Mouse (Mus musculus) bone marrow macrophage, adult 2 months (primary cell): ENCODE measurements around the gene Nmral1. TPM values are rescaled to one million over a fixed set of nuclear protein-coding genes. Genes with fewer than 3 reads are reported as not detected.

Experiments used
- H3K27ac ChIP-seq: 2 replicates; pipeline ENCODE4 v1.5.1; 2012; ENCODE audit warnings: low read depth, low read length; ENCODE audit not compliant: insufficient read depth
- H3K4me1 ChIP-seq: 2 replicates; pipeline ENCODE4 v1.6.1; 2012; ENCODE audit warnings: low read length; ENCODE audit not compliant: control insufficient read depth, insufficient read depth
- H3K4me3 ChIP-seq: 2 replicates; pipeline ENCODE4 v1.5.1; 2012; ENCODE audit warnings: mild to moderate bottlenecking, low read length, moderate library complexity; ENCODE audit not compliant: insufficient read depth
- CTCF ChIP-seq: IDR thresholded peaks from 2 replicates; pipeline ENCODE4 v1.5.1; 2012; ENCODE audit warnings: low read depth, mild to moderate bottlenecking, low read length, moderate library complexity
- POLR2A ChIP-seq: IDR thresholded peaks from 2 replicates; pipeline ENCODE4 v1.6.1; 2012; ENCODE audit warnings: mild to moderate bottlenecking, low read depth, low read length, borderline replicate concordance
- polyA plus RNA-seq: library from polyadenylated mRNA; stranded (reverse); fragments of >200 nt; gene quantifications from 2 replicates; pipeline ENCODE4 v1.2.4, GENCODE M21; 2012; ENCODE audit not compliant: missing spikeins, insufficient read depth, insufficient read length

The Nmral1 gene
- polyA plus RNA-seq, 1 experiment: 18.7 TPM

DNA sequence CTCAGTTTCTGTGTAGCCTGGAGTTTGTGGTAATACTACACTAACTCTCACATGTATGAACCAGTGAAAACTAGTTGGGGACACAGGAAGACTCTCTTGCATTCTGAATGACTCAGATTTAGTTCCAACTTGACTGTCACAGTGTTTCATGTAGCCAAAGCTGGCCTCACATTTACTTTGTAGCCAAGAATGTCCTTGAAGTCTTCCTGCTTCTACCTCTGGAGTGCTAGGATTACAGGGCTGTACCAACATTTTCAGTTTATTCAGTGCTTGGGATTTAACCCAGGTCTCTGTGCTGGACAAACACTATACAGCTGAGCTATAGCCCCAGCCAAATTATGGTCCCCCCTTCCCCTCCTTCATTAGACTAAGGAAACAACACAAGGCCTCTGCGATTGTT, 23.0 kb upstream of the Nmral1 start:
- TF ChIP-seq POLR2A: no peak

DNA sequence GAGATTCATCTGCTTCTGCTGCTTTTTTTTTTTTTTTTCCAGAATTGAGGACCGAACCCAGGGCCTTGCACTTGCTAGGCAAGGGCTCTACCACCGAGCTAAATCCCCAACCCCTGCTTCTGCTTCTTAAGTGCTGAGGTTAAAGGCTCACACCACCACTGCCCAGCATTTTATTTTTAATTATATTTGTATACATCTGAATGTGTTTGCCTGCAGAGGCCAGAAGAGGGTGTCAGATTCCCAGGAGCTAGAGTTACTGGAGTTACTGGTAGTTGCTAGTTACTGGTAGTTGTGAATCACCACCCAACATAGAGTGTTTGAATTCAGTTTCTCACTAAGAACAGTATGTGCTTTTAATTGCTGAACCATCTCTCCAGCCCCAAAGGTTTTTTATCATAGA, 20.8 kb upstream of the Nmral1 start:
- Histone ChIP-seq H3K4me1 (peaks cover 14% of the 10 kb centered on the region), H3K4me3 (no peak overlapping the region), H3K27ac (no peak overlapping the region)
- TF ChIP-seq CTCF (no peak), POLR2A (no peak)

More for the DNA sequence above, 23.0 kb upstream of the Nmral1 start:
- Histone ChIP-seq H3K27ac (no peak overlapping the region), H3K4me1 (peaks cover 5% of the 10 kb centered on the region; the same call in 1 of the 2 replicates), H3K4me3 (no peak overlapping the region)

DNA sequence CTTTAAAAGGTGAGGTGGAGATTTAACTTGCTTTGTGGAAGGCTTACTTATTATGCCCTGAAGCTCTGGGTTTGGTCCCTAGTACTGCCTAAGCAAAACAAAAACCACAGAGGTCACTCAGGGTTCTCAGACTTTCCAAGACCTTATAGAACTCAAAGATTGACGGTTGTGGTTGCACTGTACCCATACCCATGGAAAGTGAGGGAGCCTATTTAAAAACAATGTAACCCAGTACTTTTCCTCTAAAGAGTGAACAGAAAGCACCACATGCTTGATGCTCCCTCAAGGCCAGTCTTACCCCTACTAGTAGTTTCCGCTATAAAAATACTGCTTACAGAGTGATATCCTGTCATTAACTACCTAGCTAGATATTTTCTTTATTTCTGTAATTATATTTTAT, 17.1 kb upstream of the Nmral1 start:
- no peak overlapping the region for H3K27ac ChIP-seq
- no peak overlapping the region for H3K4me3 ChIP-seq
- H3K4me1 ChIP-seq: peaks cover 23% of the 10 kb centered on the region
- no peak for TF ChIP-seq POLR2A
- no peak for TF ChIP-seq CTCF

DNA sequence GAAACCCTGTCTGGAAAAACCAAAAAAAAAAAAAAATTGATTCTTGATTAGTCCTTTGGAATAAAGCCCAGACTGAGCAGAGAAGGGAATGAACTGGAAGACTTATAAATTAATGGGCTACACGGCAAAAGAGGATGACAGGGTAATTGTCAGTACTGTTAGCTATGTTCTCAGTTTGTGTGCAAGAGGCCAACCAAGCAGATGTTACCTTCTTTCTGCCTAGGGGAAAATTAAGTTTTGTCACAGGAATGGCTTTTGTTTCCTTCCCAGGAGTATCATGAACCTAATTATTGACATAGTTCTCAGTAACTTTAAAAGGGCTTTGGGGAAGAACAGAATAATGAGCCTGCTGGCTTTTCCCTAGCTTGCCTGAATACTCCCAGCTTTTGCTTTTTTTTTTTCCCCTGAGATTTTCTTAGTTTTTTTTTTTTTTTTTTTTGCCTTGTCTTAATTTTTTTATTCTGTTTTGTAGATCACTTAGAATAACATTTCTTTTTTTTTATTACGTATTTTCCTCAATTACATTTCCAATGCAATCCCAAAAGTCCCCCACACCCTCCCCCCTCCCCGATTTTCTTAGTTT, 11.7 kb upstream of the Nmral1 start:
- no peak overlapping the region for H3K4me3 ChIP-seq
- no peak overlapping the region for H3K27ac ChIP-seq
- H3K4me1 ChIP-seq: peaks cover 29% of the 10 kb centered on the region
- TF ChIP-seq CTCF (no peak), POLR2A (no peak)

DNA sequence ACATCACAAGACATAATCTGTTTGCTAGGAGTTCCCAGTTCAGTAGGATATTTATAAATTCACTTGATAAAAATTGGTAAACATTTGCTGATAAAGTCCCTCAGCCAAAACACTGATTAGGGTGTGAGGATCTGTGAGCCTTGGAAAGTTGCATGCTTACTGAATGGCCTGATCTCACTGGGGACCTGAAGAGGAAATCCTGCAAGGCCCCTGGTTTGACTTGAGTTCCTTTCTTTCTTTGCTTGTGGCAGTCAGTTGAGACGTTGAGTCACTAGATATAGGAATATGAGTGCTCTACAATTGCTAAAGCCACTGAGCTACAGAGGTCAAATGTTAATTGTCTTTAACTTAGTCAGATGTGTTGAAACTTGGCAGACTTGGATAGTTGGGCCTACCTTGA, 8.8 kb upstream of the Nmral1 start:
- peaks cover 42% of the 10 kb centered on the region for H3K4me1 ChIP-seq
- TF ChIP-seq CTCF (no peak), POLR2A (no peak)
- H3K27ac ChIP-seq: peak overlapping the region; percentile 65
- peak overlapping the region; percentile 37; the same call in 1 of the 2 replicates for H3K4me3 ChIP-seq

DNA sequence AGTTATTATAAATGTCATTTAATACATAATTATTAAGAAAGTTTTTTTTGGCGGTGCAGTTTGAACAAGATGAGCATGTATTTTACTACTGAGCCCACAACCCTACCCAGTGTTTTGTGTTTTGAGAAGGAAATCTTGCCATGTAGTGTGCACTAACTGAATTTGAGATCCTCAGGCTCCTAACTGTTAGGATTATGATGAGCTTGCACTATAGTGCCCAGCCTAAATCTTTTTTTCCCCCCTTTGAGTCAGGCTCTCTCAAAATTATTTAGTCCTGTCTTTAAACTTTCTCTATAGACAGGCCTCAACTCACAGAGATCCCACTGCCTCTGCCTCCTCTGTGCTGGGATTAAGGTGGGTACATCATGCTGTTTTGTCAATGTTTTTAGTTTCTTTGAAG, 8.4 kb upstream of the Nmral1 start:
- peak overlapping the region; percentile 37 for H3K4me3 ChIP-seq
- no peak for TF ChIP-seq CTCF
- no peak for TF ChIP-seq POLR2A
- peak overlapping the region; percentile 65 for H3K27ac ChIP-seq
- H3K4me1 ChIP-seq: peaks cover 46% of the 10 kb centered on the region

DNA sequence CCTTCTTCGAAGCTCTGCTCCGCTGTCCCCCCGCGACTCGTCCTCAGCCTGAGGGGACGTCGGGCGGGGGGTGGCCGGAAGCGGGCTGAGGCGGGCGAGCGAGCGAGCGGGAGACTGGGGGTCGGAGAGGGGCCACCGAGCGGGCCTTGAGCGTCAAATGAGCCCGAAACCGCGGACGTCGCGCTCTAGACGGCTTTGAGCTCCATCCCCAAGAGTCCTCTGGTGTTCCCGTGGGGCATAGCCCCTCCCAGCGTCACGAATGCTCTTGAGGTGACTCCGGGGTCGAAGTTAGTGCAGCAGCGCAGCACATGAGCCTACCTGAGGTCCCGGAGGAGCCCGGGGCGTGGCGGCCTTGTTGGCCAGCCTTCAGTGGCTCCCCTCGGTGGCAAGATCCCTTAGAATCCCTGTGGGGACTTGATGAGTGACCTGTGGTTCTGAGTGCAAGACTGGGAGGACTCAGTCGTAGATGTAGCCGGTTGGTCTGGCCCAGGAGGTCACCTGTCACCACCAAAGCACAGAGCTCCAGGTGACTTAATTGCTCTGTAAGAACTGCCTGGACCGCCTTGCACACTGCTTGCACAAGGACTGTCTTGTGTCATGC, 7.5 kb upstream of the Nmral1 start:
- peak overlapping the region; percentile 39 for H3K27ac ChIP-seq
- peaks cover 43% of the 10 kb centered on the region for H3K4me1 ChIP-seq
- TF ChIP-seq CTCF (no peak), POLR2A (no peak)
- H3K4me3 ChIP-seq: peak overlapping the region; percentile 66

DNA sequence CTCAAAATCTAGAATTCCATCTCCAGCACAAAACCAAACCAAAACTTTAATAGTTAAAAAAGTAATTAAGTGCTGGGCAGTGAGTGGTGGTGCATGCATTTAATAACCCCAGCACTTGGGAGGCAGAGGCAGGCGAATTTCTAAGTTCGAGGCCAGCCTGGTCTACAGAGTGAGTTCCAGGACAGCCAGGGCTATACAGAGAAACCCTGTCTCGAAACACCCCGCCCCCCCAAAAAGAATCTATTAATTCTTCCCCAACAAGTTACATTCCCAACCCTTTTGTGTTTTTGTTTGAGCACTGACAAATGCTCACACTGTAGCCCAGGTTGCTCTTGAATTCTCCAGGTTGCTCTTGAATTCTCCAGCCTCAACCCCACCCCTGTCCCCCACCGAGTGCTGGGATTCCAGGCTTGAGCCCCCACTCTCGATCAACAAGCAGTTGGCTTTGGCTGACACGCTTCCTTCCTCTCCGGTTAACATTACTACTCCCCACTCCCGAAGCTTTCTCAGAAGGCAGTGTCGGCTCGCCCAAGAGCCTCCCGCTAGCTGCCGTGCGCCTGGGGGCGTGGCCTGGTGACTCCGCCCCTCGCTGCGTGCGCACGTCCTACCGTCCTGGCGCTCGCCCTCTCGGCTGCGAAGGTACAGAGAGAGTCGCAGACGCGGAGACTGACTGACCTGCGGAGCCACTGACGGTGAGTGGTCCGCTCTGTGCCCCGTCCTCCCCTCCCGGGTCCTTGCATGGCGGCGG, 6.8 kb upstream of the Nmral1 start, which contains the start of gene Hmox2:
TSS of gene Hmox2 (plus strand) at position 582 of the 748 bp plus-strand sequence.
- Histone ChIP-seq H3K27ac (peak within 1 kb of the TSS; percentile 74), H3K4me1 (peaks cover 40% of the 10 kb centered on the region), H3K4me3 (peak within 1 kb of the TSS; percentile 66)
- no peak for TF ChIP-seq CTCF
- no peak; the same call in 1 of the 2 replicates for TF ChIP-seq POLR2A

DNA sequence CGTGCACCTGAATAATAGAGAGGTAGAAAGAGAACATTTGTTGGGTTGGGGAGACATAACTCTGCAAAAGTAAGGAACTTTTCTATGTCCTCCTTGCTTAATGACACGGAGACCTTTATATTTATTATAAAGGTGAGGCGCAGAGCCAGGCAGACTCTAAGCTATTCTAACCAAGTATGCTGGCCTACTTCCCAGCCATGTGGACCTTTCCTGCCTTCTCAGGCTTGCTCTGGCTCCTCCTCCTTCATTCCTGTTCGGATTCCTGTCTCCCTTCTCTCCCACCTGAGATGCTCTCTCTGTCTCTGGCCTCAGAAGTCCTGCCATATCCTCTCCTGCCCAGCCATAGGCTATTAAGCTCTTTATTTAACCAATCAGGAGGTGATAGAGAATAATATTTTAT, 6.1 kb upstream of the Nmral1 start:
- TF ChIP-seq CTCF: no peak
- no peak for TF ChIP-seq POLR2A
- H3K4me3 ChIP-seq: no peak overlapping the region
- H3K27ac ChIP-seq: no peak overlapping the region
- H3K4me1 ChIP-seq: peaks cover 36% of the 10 kb centered on the region

DNA sequence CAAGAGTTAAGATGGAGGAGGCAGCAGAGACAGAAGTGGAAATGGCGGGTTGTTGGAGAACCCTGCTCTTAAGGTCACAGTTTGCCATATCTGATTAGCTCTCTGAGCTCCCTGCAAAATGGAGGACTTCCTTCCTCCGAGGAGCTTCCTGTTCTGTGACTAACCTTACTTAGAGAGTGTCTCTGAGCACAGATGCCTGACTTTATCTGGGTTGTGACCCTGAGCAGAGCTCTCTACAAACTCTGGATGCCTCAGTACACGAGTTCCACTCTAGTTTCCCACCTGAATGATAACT, 3.7 kb upstream of the Nmral1 start:
- Histone ChIP-seq H3K4me1 (peaks cover 26% of the 10 kb centered on the region), H3K27ac (peak overlapping the region; percentile 96), H3K4me3 (peak overlapping the region; percentile 8)
- no peak for TF ChIP-seq POLR2A
- no peak for TF ChIP-seq CTCF
